Mouse (Mus musculus) megakaryocyte, embryonic 14.5 days (primary cell): Measurements from ENCODE around the gene Zfp961.

Experiments used
- FLI1 ChIP-seq: IDR thresholded peaks from 2 replicates; pipeline ENCODE4 v1.6.1; 2012; ENCODE audit warnings: low read length, inconsistent platforms, mixed read lengths
- GATA1 ChIP-seq: IDR thresholded peaks from 3 replicates; pipeline ENCODE4 v1.6.1; 2012; ENCODE audit warnings: mixed read lengths, low read length, inconsistent platforms, borderline replicate concordance

GRCm38 (mm10) chr8:72009473-72009872 is 58.6 kb downstream of the Zfp961 start, which contains the start of gene Cyp4f18:
- TF ChIP-seq FLI1 (no peak), GATA1 (no peak)
